9 mouse cellular contexts compared by ENCODE assay signal in the genomic region with DNA sequence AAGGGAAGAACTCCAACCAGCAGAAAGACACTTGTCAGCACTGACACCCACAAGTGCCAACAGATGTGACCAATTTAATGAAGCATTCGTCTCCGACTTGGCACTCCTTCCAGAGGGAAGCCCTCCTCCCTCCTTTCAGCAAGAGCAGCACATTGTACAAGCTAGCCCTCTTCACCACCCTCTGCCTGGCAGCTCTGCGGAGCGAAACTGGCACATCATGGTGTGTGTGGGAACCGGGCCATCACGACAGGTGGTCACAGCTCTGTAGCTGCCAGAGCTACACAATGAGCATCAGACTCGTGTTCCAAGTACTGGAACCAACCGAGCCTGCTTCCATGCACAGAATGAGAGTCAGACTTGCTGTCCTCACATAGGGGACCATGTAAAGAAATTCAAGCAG. TPM values are rescaled to one million over a fixed set of nuclear protein-coding genes. Genes with fewer than 3 reads are reported as not detected.
DNase-seq lines count a peak whose midpoint lies in the region; ATAC-seq lines count a peak whose summit lies in the region.
"Had no signal": no experiment of that assay in that cellular context is flagged by ENCODE, and none has a peak within 500 bp of the region (broad histone marks: within the 10 kb centered on the region; RNA-seq: fewer than 3 reads in every experiment).

No protein-coding gene starts in this region.

- peak; percentile 23 for DNase-seq in ovary, postnatal 36 days (ENCODE audit: low spot score)
- no peak for DNase-seq in ovary, postnatal 10 days (ENCODE audit: low spot score)
- peak; percentile 50 for DNase-seq in gastrocnemius, postnatal 10 days
- DNase-seq in left cerebral cortex, postnatal 14 days (ENCODE audit: low spot score in 2 of 2): peak; percentile 82 to 93
- no peak for DNase-seq in adrenal gland, adult (ENCODE audit: inconsistent age in 2 of 2, low spot score in 1 of 2)
- DNase-seq in kidney, postnatal 10 days: no peak
- DNase-seq: lung, embryonic 14.5 days had no signal

- intact Hi-C loops in left cerebral cortex, postnatal 14 days (cut with DNase I): no loop called here

- no peak for ATAC-seq in activated CD4-positive, CD25-positive, alpha-beta regulatory T cell, adult 4 months
- no peak for ATAC-seq in erythroid progenitor cell, adult 5-6 weeks (replicated peaks; ENCODE audit: low FRiP score, poor library complexity, severe bottlenecking)

RNA-seq across cellular contexts. Expression of a gene that starts 25.9 kb away (rescaled TPM):
- 10 to 100 TPM; 12.3 to 15.6 TPM for total RNA-seq in gastrocnemius, postnatal 10 days (2021)
- 10 to 100 TPM; 29.4 to 32.5 TPM for total RNA-seq in left cerebral cortex, postnatal 14 days (2021)
- 10 to 100 TPM; 11.8 to 18.5 TPM for polyA plus RNA-seq in activated CD4-positive, CD25-positive, alpha-beta regulatory T cell, adult 4 months (2017; shearing (Covaris generic))
- total RNA-seq in erythroid progenitor cell, adult 5-6 weeks (2015; ENCODE audit: low replicate concordance): 15.9 TPM in 1 of 2 replicates, not detected in the other
- 2.8 TPM in 1 of 2 replicates, not detected in the other for total RNA-seq in erythroid progenitor cell, adult 5-6 weeks (2017; ENCODE audit: low replicate concordance)

RNA-seq across cellular contexts. Expression of a gene that starts 44.4 kb away (rescaled TPM):
- 10 to 100 TPM in 1 of 2 experiments, 1 to 10 TPM in 1; 9.3 to 10.5 TPM for total RNA-seq in gastrocnemius, postnatal 10 days (2021)
- 10 to 100 TPM; 21.8 to 22.2 TPM for total RNA-seq in left cerebral cortex, postnatal 14 days (2021)
- polyA plus RNA-seq in activated CD4-positive, CD25-positive, alpha-beta regulatory T cell, adult 4 months (2017; shearing (Covaris generic)): 10 to 100 TPM; 22.4 to 35.6 TPM
- total RNA-seq in erythroid progenitor cell, adult 5-6 weeks (2015; ENCODE audit: low replicate concordance): 6.3 TPM in 1 of 2 replicates, not detected in the other
- 5.5 TPM in 1 of 2 replicates, not detected in the other for total RNA-seq in erythroid progenitor cell, adult 5-6 weeks (2017; ENCODE audit: low replicate concordance)

Comparison
In these comparisons a context has a peak if more than half of its experiments do, and no peak if none do; other contexts are left out.
1. DNase-seq: peak in ovary, postnatal 36 days (single experiment), gastrocnemius, postnatal 10 days (single experiment) and left cerebral cortex, postnatal 14 days (2 of 2); none in ovary, postnatal 10 days (single experiment), adrenal gland, adult (0 of 2) and kidney, postnatal 10 days (single experiment).